Mouse (Mus musculus): ENCODE data around the gene Lin37. TPM values are rescaled to one million over a fixed set of nuclear protein-coding genes. Genes with fewer than 3 reads are reported as not detected.

Gene Lin37
- total and polyA plus RNA-seq, 2 experiments from 2014 or later = 32.0 to 54.1 TPM

DNA sequence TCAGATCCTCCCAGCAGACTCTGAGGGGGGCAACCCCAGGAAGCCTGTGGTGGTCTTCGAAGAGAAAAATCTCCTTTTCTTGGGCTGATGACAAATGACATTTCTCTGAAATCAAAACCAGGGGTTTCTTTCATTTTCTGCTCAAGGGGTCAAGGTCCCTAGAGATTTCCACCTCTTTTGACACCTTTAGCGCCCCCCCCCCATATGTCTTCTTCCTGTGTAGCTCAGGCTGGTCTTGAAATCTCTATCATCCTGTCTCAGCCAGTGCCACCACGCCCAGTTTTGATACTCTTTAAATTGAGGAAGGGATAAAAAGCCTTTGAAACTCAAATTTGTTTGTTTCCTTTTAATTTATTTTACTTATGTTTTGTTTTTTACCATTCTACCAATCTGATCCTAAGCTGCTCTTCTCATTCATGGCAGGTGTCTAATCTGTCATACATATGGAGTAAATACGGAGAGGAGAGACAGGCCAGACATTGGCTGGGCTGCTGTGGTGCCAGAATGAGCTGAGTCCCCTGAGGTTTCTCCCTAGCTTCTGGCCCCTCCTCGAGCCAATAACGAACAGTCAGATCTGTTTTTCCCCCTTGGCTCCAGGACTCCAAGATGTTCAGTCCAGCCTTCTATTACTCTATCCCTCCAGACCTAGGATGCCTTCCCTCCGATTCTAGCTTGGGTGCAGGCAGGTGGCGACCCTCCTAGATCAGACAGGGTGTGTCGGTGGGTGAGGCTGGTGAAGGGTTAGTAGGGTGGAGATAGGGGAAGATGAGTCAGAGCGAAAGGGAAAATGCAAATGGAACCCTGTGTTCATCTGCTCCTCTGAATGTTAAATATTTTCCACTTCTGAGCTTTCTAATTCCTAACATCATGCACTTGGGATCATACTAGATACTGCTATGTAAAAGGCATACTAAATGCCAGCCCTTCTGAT, 34.2 kb upstream of the Lin37 start:
- no peaks in the 10 kb centered on the region for H3K4me1 ChIP-seq (ENCODE audit: insufficient read depth, low read length)
- ATAC-seq (ENCODE audit: low FRiP score) = no peak
- TF ChIP-seq CTCF (IDR thresholded peaks at IDR 0.05) = no peak
- no peak overlapping the region for H3K4me2 ChIP-seq (ENCODE audit: low read depth, low read length, poor library complexity, severe bottlenecking)
- no peaks in the 10 kb centered on the region for H3K9me3 ChIP-seq (ENCODE audit: low read length)
- no peaks in the 10 kb centered on the region for H3K27me3 ChIP-seq (ENCODE audit: insufficient read depth, low read length)
- WGBS = 65% methylated on average over 10 of the region's 10 CpGs
- no peak for DNase-seq (ENCODE audit: low spot score)
- no peak overlapping the region for H3K27ac ChIP-seq (ENCODE audit: low read depth, low read length)
- no peak overlapping the region for H3K4me3 ChIP-seq (ENCODE audit: low read depth, low read length)
- no peak overlapping the region for H3K9ac ChIP-seq (replicated peaks; ENCODE audit: low read length, poor library complexity, severe bottlenecking)
- H3K36me3 ChIP-seq (ENCODE audit: insufficient read depth, low read length) = no peaks in the 10 kb centered on the region

DNA sequence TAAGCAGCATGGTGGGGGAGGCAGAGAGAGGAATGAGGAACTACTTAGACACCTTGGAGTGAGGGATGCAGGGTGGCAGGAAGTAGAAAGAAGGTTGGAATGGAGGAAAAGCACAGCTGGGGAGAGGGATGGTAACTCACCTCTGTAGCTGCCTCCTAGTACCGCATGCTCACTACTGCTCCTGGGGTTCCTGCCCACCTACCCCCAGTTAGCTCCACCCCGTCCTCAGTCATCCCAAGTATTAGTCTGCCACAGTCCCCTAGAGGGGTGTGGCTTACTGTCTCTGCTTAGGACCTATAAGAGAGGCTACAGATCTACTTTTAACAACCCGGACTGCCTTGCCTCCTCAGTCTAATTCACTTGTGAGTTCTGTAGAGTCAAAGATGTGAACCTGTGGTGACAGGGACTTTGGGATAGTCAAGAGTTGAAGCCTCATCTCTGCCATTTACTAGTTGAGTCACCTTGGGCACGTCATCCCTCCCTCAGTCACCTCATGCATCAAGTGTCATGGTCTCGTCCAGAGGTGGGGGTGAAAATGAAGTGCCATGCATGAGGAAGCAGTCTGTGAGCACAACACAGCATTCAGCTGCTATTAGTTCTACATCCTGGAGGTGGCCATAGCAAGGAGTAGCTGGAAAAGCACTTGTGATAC, 33.3 kb upstream of the Lin37 start:
- ATAC-seq (ENCODE audit: low FRiP score) = no peak
- Histone ChIP-seq H3K4me3 (ENCODE audit: low read depth, low read length) (no peak overlapping the region), H3K9me3 (ENCODE audit: low read length) (no peaks in the 10 kb centered on the region), H3K36me3 (ENCODE audit: insufficient read depth, low read length) (no peaks in the 10 kb centered on the region), H3K4me2 (ENCODE audit: low read depth, low read length, poor library complexity, severe bottlenecking) (no peak overlapping the region), H3K9ac (replicated peaks; ENCODE audit: low read length, poor library complexity, severe bottlenecking) (no peak overlapping the region), H3K27me3 (ENCODE audit: insufficient read depth, low read length) (no peaks in the 10 kb centered on the region), H3K27ac (ENCODE audit: low read depth, low read length) (no peak overlapping the region), H3K4me1 (ENCODE audit: insufficient read depth, low read length) (no peaks in the 10 kb centered on the region)
- no peak for TF ChIP-seq CTCF (IDR thresholded peaks at IDR 0.05)
- no peak for DNase-seq (ENCODE audit: low spot score)
- WGBS = 65% methylated on average over 5 of the region's 5 CpGs

GRCm38 (mm10) chr7:30591605-30591951, 31.9 kb upstream of the Lin37 start:
- no peak for TF ChIP-seq CTCF (IDR thresholded peaks at IDR 0.05)
- WGBS = 29% methylated on average over 4 of the region's 4 CpGs
- DNase-seq (ENCODE audit: low spot score) (no peak), ATAC-seq (ENCODE audit: low FRiP score) (no peak)
- Histone ChIP-seq H3K9me3 (ENCODE audit: low read length) (no peaks in the 10 kb centered on the region), H3K36me3 (ENCODE audit: insufficient read depth, low read length) (no peaks in the 10 kb centered on the region), H3K4me1 (ENCODE audit: insufficient read depth, low read length) (peaks cover 9% of the 10 kb centered on the region; the same call in 1 of the 2 replicates), H3K4me2 (ENCODE audit: low read depth, low read length, poor library complexity, severe bottlenecking) (no peak overlapping the region), H3K27ac (ENCODE audit: low read depth, low read length) (no peak overlapping the region), H3K4me3 (ENCODE audit: low read depth, low read length) (no peak overlapping the region), H3K9ac (replicated peaks; ENCODE audit: low read length, poor library complexity, severe bottlenecking) (no peak overlapping the region; the same call in 1 of the 2 replicates), H3K27me3 (ENCODE audit: insufficient read depth, low read length) (no peaks in the 10 kb centered on the region)

DNA sequence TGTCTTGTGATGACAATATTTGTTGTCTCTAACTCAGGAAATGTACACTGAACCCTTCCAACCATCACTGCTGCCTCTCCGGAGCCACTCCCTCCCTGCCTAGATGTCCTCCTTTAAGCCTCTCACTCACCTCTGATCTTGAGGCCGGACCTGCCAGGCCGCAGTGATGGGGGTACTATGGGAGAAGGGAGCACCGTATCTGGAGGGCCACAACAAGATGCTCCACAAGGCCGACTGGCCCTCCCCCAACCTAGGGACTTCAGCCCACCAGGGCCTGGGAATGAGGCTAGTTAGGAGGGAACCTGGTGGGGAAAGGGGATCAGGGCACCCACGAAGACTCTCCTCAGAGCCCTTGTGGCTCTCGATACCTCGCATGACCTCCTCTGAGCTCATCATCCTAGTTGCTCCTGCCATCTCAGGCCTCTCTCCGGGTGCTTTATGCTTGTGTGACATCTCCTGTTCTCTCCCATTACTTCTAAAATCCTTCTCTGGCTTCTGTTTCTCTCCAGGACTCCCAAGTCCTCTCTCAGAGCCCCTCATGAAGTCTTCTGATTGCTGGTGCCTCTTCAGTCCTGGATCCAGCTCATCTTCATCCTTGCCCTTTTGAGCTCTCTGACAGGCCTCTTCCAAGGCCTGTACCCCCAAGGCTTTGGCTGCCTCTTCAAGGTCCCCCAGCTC, 31.4 kb upstream of the Lin37 start:
- DNase-seq (ENCODE audit: low spot score) (no peak), ATAC-seq (ENCODE audit: low FRiP score) (no peak)
- Histone ChIP-seq H3K9me3 (ENCODE audit: low read length) (no peaks in the 10 kb centered on the region), H3K4me2 (ENCODE audit: low read depth, low read length, poor library complexity, severe bottlenecking) (no peak overlapping the region), H3K27ac (ENCODE audit: low read depth, low read length) (no peak overlapping the region), H3K9ac (replicated peaks; ENCODE audit: low read length, poor library complexity, severe bottlenecking) (no peak overlapping the region), H3K27me3 (ENCODE audit: insufficient read depth, low read length) (no peaks in the 10 kb centered on the region), H3K4me3 (ENCODE audit: low read depth, low read length) (no peak overlapping the region), H3K4me1 (ENCODE audit: insufficient read depth, low read length) (peaks cover 9% of the 10 kb centered on the region; the same call in 1 of the 2 replicates), H3K36me3 (ENCODE audit: insufficient read depth, low read length) (peaks cover under 1% of the 10 kb centered on the region; the same call in 1 of the 2 replicates)
- TF ChIP-seq CTCF (IDR thresholded peaks at IDR 0.05) = no peak
- 89% methylated on average over 9 of the region's 9 CpGs for WGBS

DNA sequence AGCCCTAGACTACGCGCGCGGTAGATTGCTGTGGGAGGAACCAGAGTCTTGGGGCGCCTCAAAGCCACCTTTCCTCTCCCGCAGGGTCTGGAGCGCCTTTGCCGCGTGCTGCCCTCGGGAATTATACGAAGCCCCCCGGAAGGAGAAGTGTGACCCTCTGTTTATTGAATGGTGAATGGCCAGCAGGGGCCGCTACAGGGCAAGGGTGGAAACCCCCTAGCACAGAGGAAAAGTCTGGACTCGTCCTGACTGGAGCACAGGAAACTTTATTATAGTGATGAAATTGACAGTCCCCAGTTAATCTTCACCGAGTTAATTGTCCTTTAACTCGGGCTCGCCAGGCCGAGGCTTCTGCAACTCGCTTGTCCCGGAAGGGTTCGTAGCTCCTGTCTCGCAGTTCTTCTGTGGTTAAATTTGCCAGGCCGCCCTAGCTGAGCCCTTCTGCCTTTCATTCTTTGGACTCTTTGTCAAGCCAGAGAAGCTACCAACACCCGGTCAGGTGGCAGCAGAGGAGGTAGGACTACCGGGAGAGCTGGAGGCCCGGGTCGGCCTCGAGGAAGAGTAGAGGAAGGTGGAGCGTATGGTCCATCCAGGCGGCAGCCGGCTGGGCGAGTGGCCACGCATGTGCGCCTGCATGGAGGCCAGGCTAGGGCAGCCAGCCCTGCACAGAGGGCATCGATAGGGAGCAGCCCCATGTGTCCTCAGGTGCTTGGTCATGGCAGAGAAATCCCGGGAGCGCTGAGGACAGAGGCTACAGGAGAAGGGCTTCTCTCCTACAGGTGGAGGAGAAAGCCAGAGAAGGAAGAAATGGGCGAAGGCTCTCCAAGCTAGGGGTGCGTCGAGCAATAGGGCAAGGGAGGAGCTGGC, 30.0 kb upstream of the Lin37 start:
- Histone ChIP-seq H3K9ac (replicated peaks; ENCODE audit: low read length, poor library complexity, severe bottlenecking) (peak overlapping the region; percentile 98), H3K4me1 (ENCODE audit: insufficient read depth, low read length) (peaks cover 9% of the 10 kb centered on the region; the same call in 1 of the 2 replicates), H3K27ac (ENCODE audit: low read depth, low read length) (peak overlapping the region; percentile 97), H3K4me3 (ENCODE audit: low read depth, low read length) (peak overlapping the region; percentile 79), H3K4me2 (ENCODE audit: low read depth, low read length, poor library complexity, severe bottlenecking) (peak overlapping the region; percentile 89), H3K27me3 (ENCODE audit: insufficient read depth, low read length) (no peaks in the 10 kb centered on the region), H3K36me3 (ENCODE audit: insufficient read depth, low read length) (peaks cover 13% of the 10 kb centered on the region), H3K9me3 (ENCODE audit: low read length) (no peaks in the 10 kb centered on the region)
- WGBS = 30% methylated on average over 39 of the region's 40 CpGs
- ATAC-seq (ENCODE audit: low FRiP score) (peak; percentile 62), DNase-seq (ENCODE audit: low spot score) (peak; percentile 88)
- TF ChIP-seq CTCF (IDR thresholded peaks at IDR 0.05) = peak; percentile 90
